Mouse (Mus musculus) heart, adult 2 months (tissue): ENCODE results near the gene Sptbn4.

Experiments
- CTCF ChIP-seq: fragments of 200-600 bp; IDR thresholded peaks from 2 replicates; pipeline ENCODE4 v1.8.1; 2022; ENCODE audit warnings: antibody characterized with exemption, mild to moderate bottlenecking, moderate library complexity
- EP300 ChIP-seq: fragments of 200-500 bp; IDR thresholded peaks from 2 replicates; pipeline ENCODE4 v1.6.1; 2011; ENCODE audit warnings: low read depth, low read length, control low read depth; ENCODE audit not compliant: insufficient read depth
- POLR2A ChIP-seq: fragments of 200-500 bp; IDR thresholded peaks from 2 replicates; pipeline ENCODE4 v1.6.1; 2011; ENCODE audit warnings: mild to moderate bottlenecking, low read depth, low read length, control low read depth; ENCODE audit not compliant: insufficient read depth

DNA sequence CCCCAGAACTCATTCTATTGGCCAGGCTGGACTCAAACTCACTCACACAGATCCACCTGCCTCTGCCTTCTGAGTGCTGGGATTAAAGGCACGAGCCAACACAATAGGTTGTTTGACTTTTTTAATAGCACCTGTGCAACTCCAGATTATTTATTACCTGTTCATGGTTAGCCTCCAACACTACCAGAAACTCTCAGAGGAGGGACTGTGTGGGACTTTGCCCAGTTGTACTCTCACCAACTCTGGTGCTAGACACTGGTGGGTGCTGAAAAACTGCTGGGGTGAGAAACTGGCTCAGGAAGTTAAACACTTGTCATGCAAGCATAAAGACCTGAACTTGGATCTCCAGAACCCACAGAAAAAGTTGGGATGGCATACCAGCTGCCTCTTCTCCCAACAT, 32.3 kb upstream of the Sptbn4 start:
- TF ChIP-seq CTCF (no peak), POLR2A (no peak), EP300 (no peak)
